Mouse (Mus musculus): ENCODE measurements around the gene Krtap4-7.
"Not testable (repeated sequence)": the region's sequence is repeated elsewhere in the genome, so short reads cannot be mapped to it uniquely, and the experiment has no call there.

Krtap4-7 gene

DNA sequence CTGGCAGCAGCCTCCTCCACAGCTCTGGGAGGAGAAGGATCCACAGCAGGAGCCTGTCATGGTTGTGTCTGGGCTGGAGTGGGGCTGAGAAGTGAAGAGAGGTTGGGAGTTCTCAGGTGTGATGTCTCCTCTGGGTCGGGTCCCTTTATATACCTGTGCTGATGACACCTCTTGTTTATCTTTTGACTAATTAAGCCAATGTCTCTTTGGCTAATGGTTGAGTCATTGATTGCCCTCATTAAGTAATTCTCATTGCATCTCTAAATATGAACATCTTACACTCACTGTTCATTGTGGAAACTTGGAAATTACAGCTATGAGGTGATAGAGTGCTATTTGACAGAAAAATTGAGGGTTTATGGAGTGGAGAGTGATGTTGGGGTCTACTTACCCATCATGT lies 40.7 kb downstream of the Krtap4-7 start, which contains the start of gene Gm11938:
TSS of gene Gm11938 (minus strand) at position 101 of the 400 bp plus-strand sequence.
- not testable (repeated sequence) for DNase-seq (ENCODE audit: low spot score in 2 of 2)

DNA sequence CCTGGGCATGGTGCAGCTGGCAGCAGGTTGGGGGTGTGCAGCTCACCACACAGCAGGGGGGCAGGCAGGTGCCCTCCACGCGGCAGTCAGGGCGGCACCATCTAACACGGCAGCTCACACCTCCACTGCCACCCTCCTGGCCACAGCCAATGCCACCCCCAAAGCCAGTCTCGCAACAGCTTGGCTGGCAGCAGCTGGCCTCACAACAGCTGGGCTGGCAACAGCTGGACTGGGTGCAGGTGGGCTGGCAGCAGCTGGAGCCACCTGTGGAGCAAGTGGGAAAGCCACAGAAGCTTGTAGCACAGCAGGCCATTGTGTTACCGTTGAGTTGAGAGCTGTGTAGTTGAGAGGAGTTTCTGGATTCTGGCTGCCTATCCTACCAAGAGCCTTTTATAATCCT lies 46.1 kb downstream of the Krtap4-7 start, which contains the start of gene Krtap9-3:
TSS of gene Krtap9-3 (minus strand) at position 364 of the 400 bp plus-strand sequence.
- not testable (repeated sequence) for DNase-seq (ENCODE audit: low spot score in 2 of 2)
